ENCODE assay signal across 8 mouse cellular contexts in genomic region chr6:138140336-138140735, GRCm38 (mm10). TPM values are rescaled to one million over a fixed set of nuclear protein-coding genes. Genes with fewer than 3 reads are reported as not detected.
DNase-seq lines count a peak whose midpoint lies in the region; ATAC-seq and TF ChIP-seq lines count a peak whose summit lies in the region.

No protein-coding gene starts in this region.

- no peaks in the 10 kb centered on the region for H3K79me3 ChIP-seq in C2C12 (ENCODE audit: low read depth)

- peak overlapping the region; percentile 63 for H3K4me2 ChIP-seq in hindbrain, embryonic 14.5 days (replicated peaks)
- H3K4me2 ChIP-seq in liver, embryonic 12.5 days = peak overlapping the region; percentile 66

- TF ChIP-seq CTCF in C2C12 (IDR thresholded peaks at IDR 0.05; ENCODE audit: control insufficient read depth, insufficient read depth, insufficient read length) = no peak
- TF ChIP-seq CTCF in gastrocnemius, adult 2 months (IDR thresholded peaks at IDR 0.05) = no peak

- H3K27ac ChIP-seq in gastrocnemius, adult 2 months = peak overlapping the region; percentile 84
- peak overlapping the region; percentile 27; the same call in 1 of the 2 replicates for H3K27ac ChIP-seq in hindbrain, embryonic 14.5 days
- 0 out of 2 replicates have a peak overlapping the region, but pooled peaks have one; percentile 14 for H3K27ac ChIP-seq in liver, embryonic 12.5 days

- no peaks in the 10 kb centered on the region for H3K4me1 ChIP-seq in hindbrain, embryonic 14.5 days (replicated peaks; ENCODE audit: control insufficient read depth, insufficient read depth, low read length)
- H3K4me1 ChIP-seq in liver, embryonic 12.5 days = no peaks in the 10 kb centered on the region

- H3K79me2 ChIP-seq in C2C12 (ENCODE audit: control insufficient read depth, insufficient read depth) = no peaks in the 10 kb centered on the region

- H3K36me3 ChIP-seq in C2C12 (ENCODE audit: control insufficient read depth, insufficient read depth) = no peaks in the 10 kb centered on the region
- no peaks in the 10 kb centered on the region for H3K36me3 ChIP-seq in hindbrain, embryonic 14.5 days (replicated peaks; ENCODE audit: control insufficient read depth, insufficient read depth)
- H3K36me3 ChIP-seq in liver, embryonic 12.5 days = no peaks in the 10 kb centered on the region

- intact Hi-C loops in gastrocnemius, adult 2 months (cut with DNase I) = no loop called here

- peak overlapping the region; percentile 24 for H3K9ac ChIP-seq in hindbrain, embryonic 14.5 days
- H3K9ac ChIP-seq in liver, embryonic 12.5 days = peak overlapping the region; percentile 31; the same call in 1 of the 2 replicates

- H3K4me3 ChIP-seq in C2C12 (ENCODE audit: insufficient read depth, poor library complexity, severe bottlenecking) = peak overlapping the region; percentile 14
- peak overlapping the region; percentile 76 for H3K4me3 ChIP-seq in gastrocnemius, adult 2 months
- H3K4me3 ChIP-seq in hindbrain, embryonic 14.5 days (replicated peaks; ENCODE audit: low read length) = peak overlapping the region; percentile 33
- peak overlapping the region; percentile 51 for H3K4me3 ChIP-seq in liver, embryonic 12.5 days

- ATAC-seq in hindbrain, embryonic 14.5 days (ENCODE audit: low FRiP score) = peak; percentile 84
- peak; percentile 67 for ATAC-seq in liver, embryonic 12.5 days

- no peak overlapping the region for H3ac ChIP-seq in C2C12 (ENCODE audit: control insufficient read depth, insufficient read length, low read depth)

- H3K9me3 ChIP-seq in hindbrain, embryonic 14.5 days (ENCODE audit: control insufficient read depth, low read length) = no peaks in the 10 kb centered on the region
- no peaks in the 10 kb centered on the region for H3K9me3 ChIP-seq in liver, embryonic 12.5 days (replicated peaks)

- peak; percentile 43 to 67 for DNase-seq in adrenal gland, postnatal 4 days (ENCODE audit: low spot score in 2 of 2)
- peak; percentile 71 for DNase-seq in gastrocnemius, adult 2 months
- DNase-seq in hindbrain, embryonic 14.5 days (ENCODE audit: low spot score) = peak; percentile 53
- DNase-seq in monocyte, adult 2 months (ENCODE audit: low read depth in 1 of 2, low spot score in 2 of 2) = peak; percentile 35 to 49
- peak; percentile 24 for DNase-seq in urinary bladder, postnatal 10 days (ENCODE audit: low spot score)
- DNase-seq in cerebellum, adult 18-20 months = no peak

- H3K27me3 ChIP-seq in C2C12 (ENCODE audit: control insufficient read depth, insufficient read depth, insufficient read length) = no peaks in the 10 kb centered on the region
- no peaks in the 10 kb centered on the region for H3K27me3 ChIP-seq in hindbrain, embryonic 14.5 days (ENCODE audit: control insufficient read depth, insufficient read depth, low read length)
- H3K27me3 ChIP-seq in liver, embryonic 12.5 days (replicated peaks) = no peaks in the 10 kb centered on the region

- under 1% methylated on average over 16 of the region's 16 CpGs for WGBS in hindbrain, embryonic 14.5 days
- 0% methylated on average over 16 of the region's 16 CpGs for WGBS in liver, embryonic 12.5 days (ENCODE audit: insufficient replicate concordance)

TF ChIP-seq in C2C12, 6 proteins besides CTCF, POLR2A, EP300 and RAD21:
- no peak for TF ChIP-seq USF1 (IDR thresholded peaks at IDR 0.05; ENCODE audit: low read depth)
- no peak for TF ChIP-seq CEBPB (IDR thresholded peaks at IDR 0.05; ENCODE audit: low read depth)
- TF ChIP-seq MYOD1 (IDR thresholded peaks at IDR 0.05; ENCODE audit: control insufficient read depth, insufficient read length, low read depth) = no peak
- TF ChIP-seq MYOG (IDR thresholded peaks at IDR 0.05; ENCODE audit: control insufficient read depth, extremely low read depth, insufficient read length) = no peak
- no peak for TF ChIP-seq MAX (IDR thresholded peaks at IDR 0.05)
- no peak for TF ChIP-seq FOSL1 (IDR thresholded peaks at IDR 0.05; ENCODE audit: insufficient read depth, low read length, poor library complexity, severe bottlenecking)

RNA-seq across cellular contexts. Expression of gene Mgst1, which starts 0.2 kb away (rescaled TPM):
- 2.1 TPM for polyA plus RNA-seq in C2C12 (2012; fragmentation: generic; extraction: Trizol)
- 100 to 1,000 TPM; 700 to 821 TPM for total RNA-seq in adrenal gland, postnatal 4 days (2021)
- 10 to 100 TPM; 47.4 to 69.0 TPM for total RNA-seq in gastrocnemius, adult 2 months (2021)
- polyA plus RNA-seq in hindbrain, embryonic 14.5 days (2014; fragmentation: Nextera tagmentation; extraction: Ambion mirVana) = 102 and 114 TPM in 2 replicates
- 52.4 and 56.3 TPM in 2 replicates for polyA plus RNA-seq in liver, embryonic 12.5 days (2016; fragmentation: Nextera tagmentation; extraction: Ambion mirVana)

Comparison
In these comparisons a context has a peak if more than half of its experiments do, and no peak if none do; other contexts are left out.
1. H3K4me3 ChIP-seq: peak in every context shown above with its lines; median percentile 76 in gastrocnemius, adult 2 months; 51 in liver, embryonic 12.5 days; 33 in hindbrain, embryonic 14.5 days; 14 in C2C12.
2. DNase-seq: peak in adrenal gland, postnatal 4 days (2 of 2), gastrocnemius, adult 2 months (single experiment), hindbrain, embryonic 14.5 days (single experiment), monocyte, adult 2 months (2 of 2) and urinary bladder, postnatal 10 days (single experiment); none in cerebellum, adult 18-20 months (0 of 2).
3. H3K27ac ChIP-seq: peak in every context shown above with its lines; median percentile 84 in gastrocnemius, adult 2 months; 27 in hindbrain, embryonic 14.5 days; 14 in liver, embryonic 12.5 days.
4. RNA of gene Mgst1, which starts 0.2 kb away (polyA plus RNA-seq): 102 to 114 TPM in hindbrain, embryonic 14.5 days and 52.4 to 56.3 TPM in liver, embryonic 12.5 days; 2.1 TPM in C2C12 (single experiment); every median in the first group is over 10 times any median in the second.